Mouse (Mus musculus) intestine, embryonic 16.5 days (tissue): Measurements from ENCODE around the gene Mcf2. TPM values are rescaled to one million over a fixed set of nuclear protein-coding genes. Genes with fewer than 3 reads are reported as not detected.

ENCODE experiments used
- ATAC-seq: fragments of 200-750 bp; cut with Nextera tagmentation; 2 replicates; pipeline ENCODE4 v1.8.0; 2017; ENCODE audit warnings: moderate TSS enrichment, moderate library complexity
- H3K27ac ChIP-seq: fragments of 300-500 bp; sonication (generic); 2 replicates; pipeline ENCODE4 v1.5.1; 2014; ENCODE audit warnings: mild to moderate bottlenecking, low read length
- H3K27me3 ChIP-seq: fragments of 300-500 bp; sonication (generic); replicated peaks from 2 replicates; pipeline ENCODE4 v1.6.1; 2014; ENCODE audit warnings: low read length, control low read depth, mixed read lengths; ENCODE audit not compliant: control insufficient read depth, insufficient read depth
- H3K36me3 ChIP-seq: fragments of 300-500 bp; sonication (generic); 2 replicates; pipeline ENCODE4 v1.6.1; 2014; ENCODE audit warnings: low read length, control low read depth; ENCODE audit not compliant: control insufficient read depth, insufficient read depth
- H3K4me1 ChIP-seq: fragments of 300-500 bp; sonication (generic); 2 replicates; pipeline ENCODE4 v1.6.1; 2014; ENCODE audit warnings: low read length, control low read depth, mixed read lengths; ENCODE audit not compliant: control insufficient read depth, insufficient read depth
- H3K4me2 ChIP-seq: fragments of 300-500 bp; sonication (generic); 2 replicates; pipeline ENCODE4 v1.6.1; 2014; ENCODE audit warnings: low read depth, low read length, control low read depth
- H3K4me3 ChIP-seq: fragments of 300-500 bp; sonication (generic); 2 replicates; pipeline ENCODE4 v1.5.1; 2014; ENCODE audit warnings: mild to moderate bottlenecking, low read length
- H3K9ac ChIP-seq: fragments of 300-500 bp; sonication (generic); 2 replicates; pipeline ENCODE4 v1.6.1; 2014; ENCODE audit warnings: low read depth, low read length
- H3K9me3 ChIP-seq: fragments of 300-500 bp; sonication (generic); 2 replicates; pipeline ENCODE4 v1.6.1; 2016; ENCODE audit warnings: low read length, control low read depth; ENCODE audit not compliant: control insufficient read depth
- WGBS: fragments of 180-500 bp; shearing (Covaris S2); extraction: QIAGEN DNeasy Blood & Tissue Kit; methylation state at CpG from one replicate; pipeline ENCODE4 v1.1.7; 2014; 5-methylcytosine and 5-hydroxymethylcytosine counted together
- polyA plus RNA-seq: library from polyadenylated mRNA; unstranded; fragments of >200 nt; fragmentation: Nextera tagmentation; extraction: Ambion mirVana; gene quantifications from 2 replicates; pipeline ENCODE4 v1.2.1, GENCODE M21; 2015

Mcf2 gene
- polyA plus RNA-seq, result 0.07 and 0.13 TPM in 2 replicates

DNA sequence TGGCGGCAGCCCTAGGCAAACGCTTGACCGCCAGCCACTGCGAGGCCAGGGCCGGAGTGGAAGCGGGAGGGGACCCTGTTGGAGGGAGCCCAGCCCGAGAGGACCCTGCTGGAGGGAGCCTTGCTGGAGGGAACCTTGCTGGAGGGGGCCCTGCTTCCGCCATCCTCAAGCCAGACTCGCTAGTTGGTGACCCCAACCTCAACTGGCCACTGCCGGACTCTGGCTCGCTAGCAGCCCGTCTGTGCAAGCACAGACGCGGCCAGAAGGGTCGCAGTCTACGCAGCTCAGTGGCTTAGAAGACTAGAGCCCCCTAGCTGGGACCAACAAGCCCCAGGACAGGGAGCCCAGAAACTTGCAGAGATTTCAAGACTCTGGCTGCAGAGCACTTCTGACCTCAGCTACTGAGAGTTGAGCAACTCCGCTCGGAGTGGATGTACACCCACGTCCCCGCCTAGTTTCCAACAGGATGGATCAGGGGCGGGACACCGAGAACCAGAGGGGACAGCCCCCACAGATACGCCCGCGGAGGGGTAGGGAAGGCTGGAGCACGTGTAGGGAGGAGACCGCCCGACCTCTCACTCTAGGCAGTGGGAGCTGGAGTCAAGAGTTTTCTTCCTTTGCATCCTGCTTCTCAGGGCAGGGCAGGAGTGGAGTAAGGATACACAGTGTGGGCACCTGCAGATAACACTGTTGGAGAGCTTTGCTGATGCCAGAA is at the start of gene Mcf2:
Gene Mcf2, minus strand, starts transcription at position 346 of the 715 bp plus-strand sequence.
- no peaks in the 10 kb centered on the region for H3K4me1 ChIP-seq
- peak within 1 kb of the TSS; percentile 75 for H3K4me2 ChIP-seq
- no peaks in the 10 kb centered on the region for H3K36me3 ChIP-seq
- 0 out of 2 replicates have a peak, but pooled peaks cover 3% of the 10 kb centered on the region for H3K27me3 ChIP-seq
- peak; percentile 63 for ATAC-seq
- peak within 1 kb of the TSS; percentile 29 for H3K9ac ChIP-seq
- peak within 1 kb of the TSS; percentile 39 for H3K4me3 ChIP-seq
- 17% methylated on average over 28 of the region's 28 CpGs for WGBS
- H3K9me3 ChIP-seq, result no peaks in the 10 kb centered on the region
- H3K27ac ChIP-seq, result no peak within 1 kb of the TSS

- no peak overlapping the region for H3K27ac ChIP-seq
- H3K9ac ChIP-seq, result no peak overlapping the region
- WGBS, result 47% methylated on average over 1 of the region's 1 CpGs
- no peak for ATAC-seq
- H3K9me3 ChIP-seq, result no peaks in the 10 kb centered on the region
- no peaks in the 10 kb centered on the region for H3K4me1 ChIP-seq
- H3K4me3 ChIP-seq, result no peak overlapping the region
- no peaks in the 10 kb centered on the region for H3K27me3 ChIP-seq
- no peaks in the 10 kb centered on the region for H3K36me3 ChIP-seq
- H3K4me2 ChIP-seq, result no peak overlapping the region
Measured at GRCm38 (mm10) chrX:60187726-60188125, 8.8 kb upstream of the Mcf2 start.

GRCm38 (mm10) chrX:60182611-60183010 is 3.7 kb upstream of the Mcf2 start:
- H3K9me3 ChIP-seq, result no peaks in the 10 kb centered on the region
- no peaks in the 10 kb centered on the region for H3K36me3 ChIP-seq
- H3K4me3 ChIP-seq, result no peak overlapping the region
- H3K27me3 ChIP-seq, result 0 out of 2 replicates have a peak, but pooled peaks cover 3% of the 10 kb centered on the region
- 67% methylated on average over 3 of the region's 3 CpGs for WGBS
- H3K9ac ChIP-seq, result no peak overlapping the region
- H3K27ac ChIP-seq, result no peak overlapping the region
- ATAC-seq, result no peak
- no peaks in the 10 kb centered on the region for H3K4me1 ChIP-seq
- no peak overlapping the region for H3K4me2 ChIP-seq

- Histone ChIP-seq H3K36me3 (no peaks in the 10 kb centered on the region), H3K4me1 (no peaks in the 10 kb centered on the region), H3K4me2 (peak overlapping the region; percentile 75), H3K4me3 (peak overlapping the region; percentile 39), H3K27me3 (0 out of 2 replicates have a peak, but pooled peaks cover 3% of the 10 kb centered on the region), H3K9ac (peak overlapping the region; percentile 29), H3K27ac (no peak overlapping the region), H3K9me3 (no peaks in the 10 kb centered on the region)
- WGBS, result 17% methylated on average over 19 of the region's 19 CpGs
- ATAC-seq, result no peak
Measured at GRCm38 (mm10) chrX:60178025-60178743, 705 bp downstream of the Mcf2 start.

- no peak for ATAC-seq
- H3K4me3 ChIP-seq, result no peak overlapping the region
- H3K9me3 ChIP-seq, result no peaks in the 10 kb centered on the region
- H3K27me3 ChIP-seq, result no peaks in the 10 kb centered on the region
- no peaks in the 10 kb centered on the region for H3K4me1 ChIP-seq
- no peaks in the 10 kb centered on the region for H3K36me3 ChIP-seq
- H3K4me2 ChIP-seq, result no peak overlapping the region
- no peak overlapping the region for H3K27ac ChIP-seq
- no peak overlapping the region for H3K9ac ChIP-seq
- 90% methylated on average over 5 of the region's 5 CpGs for WGBS
Measured at GRCm38 (mm10) chrX:60170106-60170505, 8.8 kb downstream of the Mcf2 start.

- H3K4me3 ChIP-seq, result no peak overlapping the region
- no peak overlapping the region for H3K27ac ChIP-seq
- H3K4me1 ChIP-seq, result no peaks in the 10 kb centered on the region
- H3K36me3 ChIP-seq, result no peaks in the 10 kb centered on the region
- no peaks in the 10 kb centered on the region for H3K9me3 ChIP-seq
- H3K4me2 ChIP-seq, result no peak overlapping the region
- no peak for ATAC-seq
- WGBS, result 80% methylated on average over 2 of the region's 2 CpGs
- H3K9ac ChIP-seq, result no peak overlapping the region
- no peaks in the 10 kb centered on the region for H3K27me3 ChIP-seq
Measured at GRCm38 (mm10) chrX:60169511-60169910, 9.4 kb downstream of the Mcf2 start.

- WGBS, result 73% methylated on average over 2 of the region's 2 CpGs
Measured at GRCm38 (mm10) chrX:60168796-60169195, 10.1 kb downstream of the Mcf2 start.

GRCm38 (mm10) chrX:60147268-60147974 is 31.5 kb downstream of the Mcf2 start:
- Histone ChIP-seq H3K9ac (no peak overlapping the region), H3K4me2 (no peak overlapping the region), H3K9me3 (no peaks in the 10 kb centered on the region), H3K4me1 (no peaks in the 10 kb centered on the region), H3K4me3 (peak overlapping the region; percentile 10), H3K27ac (no peak overlapping the region), H3K27me3 (no peaks in the 10 kb centered on the region), H3K36me3 (no peaks in the 10 kb centered on the region)
- ATAC-seq, result no peak
- WGBS, result 21% methylated on average over 13 of the region's 13 CpGs

More at GRCm38 (mm10) chrX:60168796-60169195, 10.1 kb downstream of the Mcf2 start:
- Histone ChIP-seq H3K27me3 (no peaks in the 10 kb centered on the region), H3K9ac (no peak overlapping the region), H3K9me3 (no peaks in the 10 kb centered on the region), H3K4me3 (no peak overlapping the region), H3K4me2 (no peak overlapping the region), H3K36me3 (no peaks in the 10 kb centered on the region), H3K27ac (no peak overlapping the region), H3K4me1 (no peaks in the 10 kb centered on the region)
- no peak for ATAC-seq

DNA sequence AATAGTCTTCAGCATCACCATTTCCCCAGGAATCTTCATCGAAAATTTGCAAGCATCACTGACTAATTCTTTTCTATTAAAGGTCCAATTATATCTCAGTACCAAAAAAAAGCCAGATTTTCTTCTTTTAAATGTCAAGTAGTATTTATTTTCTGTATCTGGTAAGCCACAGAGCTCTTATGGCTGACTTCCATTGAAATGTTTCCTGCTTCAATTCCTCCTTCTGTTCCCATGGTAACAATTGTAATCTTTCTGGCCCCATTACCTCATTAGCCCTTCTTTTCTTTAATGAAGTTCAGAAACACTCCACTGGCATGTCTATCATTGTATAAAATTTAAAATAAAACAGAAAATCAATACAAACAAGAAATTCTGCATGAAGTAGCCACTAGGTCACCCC is 103.5 kb downstream of the Mcf2 start:
- Histone ChIP-seq H3K27me3 (no peaks in the 10 kb centered on the region), H3K4me3 (no peak overlapping the region), H3K9me3 (no peaks in the 10 kb centered on the region), H3K9ac (no peak overlapping the region), H3K4me2 (no peak overlapping the region), H3K4me1 (no peaks in the 10 kb centered on the region), H3K27ac (no peak overlapping the region), H3K36me3 (no peaks in the 10 kb centered on the region)
- ATAC-seq, result no peak
- WGBS, result 83% methylated on average over 1 of the region's 1 CpGs
